Mouse (Mus musculus) embryonic facial prominence, embryonic 10.5 days (tissue): ENCODE data around the gene Fut7. TPM values are rescaled to one million over a fixed set of nuclear protein-coding genes. Genes with fewer than 3 reads are reported as not detected.

Experiments used
- DNase-seq: peaks from one replicate; pipeline ENCODE4 v3.0.0-alpha.2; 2017; ENCODE audit warnings: low spot score
- H3K27ac ChIP-seq: fragments of 300-500 bp; sonication (generic); replicated peaks from 2 replicates; pipeline ENCODE4 v1.5.1; 2016; ENCODE audit warnings: mild to moderate bottlenecking
- H3K27me3 ChIP-seq: fragments of 300-500 bp; sonication (generic); replicated peaks from 2 replicates; pipeline ENCODE4 v1.6.1; 2016; ENCODE audit warnings: low read depth, mild to moderate bottlenecking; ENCODE audit not compliant: poor library complexity, severe bottlenecking
- H3K36me3 ChIP-seq: fragments of 300-500 bp; sonication (generic); replicated peaks from 2 replicates; pipeline ENCODE4 v1.6.1; 2016; ENCODE audit warnings: mild to moderate bottlenecking, moderate library complexity
- H3K4me1 ChIP-seq: fragments of 300-500 bp; sonication (generic); 2 replicates; pipeline ENCODE4 v1.6.1; 2016
- H3K4me3 ChIP-seq: fragments of 300-500 bp; sonication (generic); 2 replicates; pipeline ENCODE4 v1.5.1; 2016; ENCODE audit warnings: mild to moderate bottlenecking, moderate library complexity
- H3K9me3 ChIP-seq: fragments of 300-500 bp; sonication (generic); 2 replicates; pipeline ENCODE4 v1.6.1; 2016; ENCODE audit warnings: mild to moderate bottlenecking
- WGBS: fragments of 180-500 bp; shearing (Covaris S2); methylation state at CpG from one replicate; pipeline ENCODE4 v1.1.7; 2016; 5-methylcytosine and 5-hydroxymethylcytosine counted together
- polyA plus RNA-seq: library from polyadenylated mRNA; unstranded; fragments of >200 nt; fragmentation: Nextera tagmentation; extraction: Ambion mirVana; gene quantifications from 2 replicates; pipeline ENCODE4 v1.2.1, GENCODE M21; 2016

Gene Fut7
- not detected in 2 replicates for polyA plus RNA-seq

- Histone ChIP-seq H3K36me3 (no peaks in the 10 kb centered on the region), H3K4me1 (peaks cover 4% of the 10 kb centered on the region; the same call in 1 of the 2 replicates), H3K4me3 (no peak within 1 kb of the TSS), H3K27me3 (peaks cover 50% of the 10 kb centered on the region), H3K9me3 (no peaks in the 10 kb centered on the region), H3K27ac (no peak within 1 kb of the TSS)
- DNase-seq: no peak
- 63% methylated on average over 17 of the region's 17 CpGs for WGBS
Measured at GRCm38 (mm10) chr2:25422587-25423410, at the start of gene Fut7. TSS of gene Fut7 (plus strand) at chr2:25423267.

GRCm38 (mm10) chr2:25373431-25373830 lies 49.6 kb upstream of the Fut7 start:
- WGBS: 46% methylated on average over 2 of the region's 2 CpGs
- Histone ChIP-seq H3K27me3 (peaks cover 16% of the 10 kb centered on the region; the same call in 1 of the 2 replicates), H3K4me3 (peak overlapping the region; percentile 88), H3K36me3 (peaks cover 43% of the 10 kb centered on the region), H3K27ac (peak overlapping the region; percentile 90), H3K4me1 (peaks cover 35% of the 10 kb centered on the region), H3K9me3 (no peaks in the 10 kb centered on the region)
- peak; percentile 15 for DNase-seq

- DNase-seq: peak; percentile 46
- WGBS: 69% methylated on average over 4 of the region's 4 CpGs
- no peaks in the 10 kb centered on the region for H3K27me3 ChIP-seq
Measured at GRCm38 (mm10) chr2:25376589-25376988, 46.5 kb upstream of the Fut7 start.

GRCm38 (mm10) chr2:25384492-25384891 lies 38.6 kb upstream of the Fut7 start:
- no peaks in the 10 kb centered on the region for H3K27me3 ChIP-seq
- no peak for DNase-seq
- H3K4me1 ChIP-seq: no peaks in the 10 kb centered on the region
- 84% methylated on average over 5 of the region's 5 CpGs for WGBS
- H3K36me3 ChIP-seq: no peaks in the 10 kb centered on the region
- H3K4me3 ChIP-seq: no peak overlapping the region
- H3K27ac ChIP-seq: no peak overlapping the region
- no peaks in the 10 kb centered on the region for H3K9me3 ChIP-seq

More at GRCm38 (mm10) chr2:25376589-25376988, 46.5 kb upstream of the Fut7 start:
- Histone ChIP-seq H3K36me3 (peaks cover 48% of the 10 kb centered on the region), H3K9me3 (no peaks in the 10 kb centered on the region), H3K27ac (no peak overlapping the region), H3K4me1 (peaks cover 30% of the 10 kb centered on the region), H3K4me3 (no peak overlapping the region)

GRCm38 (mm10) chr2:25391266-25391665 lies 31.8 kb upstream of the Fut7 start:
- Histone ChIP-seq H3K27me3 (peaks cover 28% of the 10 kb centered on the region), H3K4me3 (no peak overlapping the region), H3K4me1 (peaks cover 13% of the 10 kb centered on the region), H3K36me3 (no peaks in the 10 kb centered on the region), H3K27ac (no peak overlapping the region), H3K9me3 (no peaks in the 10 kb centered on the region)
- 73% methylated on average over 5 of the region's 5 CpGs for WGBS
- DNase-seq: no peak

GRCm38 (mm10) chr2:25394281-25395221 lies 28.5 kb upstream of the Fut7 start:
- peaks cover 60% of the 10 kb centered on the region for H3K27me3 ChIP-seq
- 40% methylated on average over 3 of the region's 3 CpGs for WGBS
- peaks cover 20% of the 10 kb centered on the region for H3K4me1 ChIP-seq
- DNase-seq: no peak
- H3K27ac ChIP-seq: no peak overlapping the region
- H3K36me3 ChIP-seq: no peaks in the 10 kb centered on the region
- H3K9me3 ChIP-seq: no peaks in the 10 kb centered on the region
- no peak overlapping the region for H3K4me3 ChIP-seq

GRCm38 (mm10) chr2:25395721-25396596 lies 27.1 kb upstream of the Fut7 start, which contains the start of gene Entpd2:
TSS of gene Entpd2 (plus strand) at chr2:25395874.
- H3K4me3 ChIP-seq: peak within 1 kb of the TSS; percentile 59
- H3K36me3 ChIP-seq: no peaks in the 10 kb centered on the region
- H3K9me3 ChIP-seq: no peaks in the 10 kb centered on the region
- WGBS: 2% methylated on average over 57 of the region's 57 CpGs
- H3K27ac ChIP-seq: peak within 1 kb of the TSS; percentile 24; the same call in 1 of the 2 replicates
- H3K27me3 ChIP-seq: peaks cover 74% of the 10 kb centered on the region
- peaks cover 25% of the 10 kb centered on the region for H3K4me1 ChIP-seq
- peak; percentile 46 for DNase-seq

GRCm38 (mm10) chr2:25396597-25396983 lies 26.5 kb upstream of the Fut7 start:
- Histone ChIP-seq H3K4me1 (peaks cover 25% of the 10 kb centered on the region), H3K27ac (no peak overlapping the region), H3K27me3 (peaks cover 81% of the 10 kb centered on the region), H3K36me3 (no peaks in the 10 kb centered on the region), H3K9me3 (no peaks in the 10 kb centered on the region), H3K4me3 (no peak overlapping the region; the same call in 1 of the 2 replicates)
- DNase-seq: no peak
- 31% methylated on average over 3 of the region's 3 CpGs for WGBS

GRCm38 (mm10) chr2:25397010-25397409 lies 26.1 kb upstream of the Fut7 start:
- peaks cover 85% of the 10 kb centered on the region for H3K27me3 ChIP-seq
- H3K4me1 ChIP-seq: peaks cover 25% of the 10 kb centered on the region
- no peak overlapping the region for H3K27ac ChIP-seq
- H3K4me3 ChIP-seq: no peak overlapping the region
- DNase-seq: no peak
- no peaks in the 10 kb centered on the region for H3K9me3 ChIP-seq
- no peaks in the 10 kb centered on the region for H3K36me3 ChIP-seq
- 26% methylated on average over 1 of the region's 1 CpGs for WGBS

GRCm38 (mm10) chr2:25398065-25398464 lies 25.0 kb upstream of the Fut7 start:
- Histone ChIP-seq H3K36me3 (no peaks in the 10 kb centered on the region), H3K4me3 (no peak overlapping the region), H3K27ac (no peak overlapping the region), H3K4me1 (peaks cover 34% of the 10 kb centered on the region), H3K9me3 (no peaks in the 10 kb centered on the region), H3K27me3 (peaks cover 96% of the 10 kb centered on the region)
- 86% methylated on average over 7 of the region's 7 CpGs for whole genome bisulfite sequencing
- DNase-seq: no peak

- 70% methylated on average over 8 of the region's 8 CpGs for WGBS
- Histone ChIP-seq H3K27me3 (peaks cover 100% of the 10 kb centered on the region), H3K4me1 (peaks cover 43% of the 10 kb centered on the region), H3K36me3 (no peaks in the 10 kb centered on the region), H3K9me3 (no peaks in the 10 kb centered on the region), H3K27ac (no peak within 1 kb of the TSS), H3K4me3 (no peak within 1 kb of the TSS)
- DNase-seq: no peak
Measured at GRCm38 (mm10) chr2:25399051-25399450, 24.0 kb upstream of the Fut7 start, which contains the start of gene Npdc1. TSS of gene Npdc1 (plus strand) at chr2:25399351.
